Mouse (Mus musculus) kidney, postnatal 0 days (tissue): ENCODE data around the gene Tbx10. TPM values are rescaled to one million over a fixed set of nuclear protein-coding genes. Genes with fewer than 3 reads are reported as not detected.

Experiments
- ATAC-seq: fragments of 200-750 bp; cut with Nextera tagmentation; replicated peaks from 2 replicates; pipeline ENCODE4 v1.8.0; 2017; ENCODE audit warnings: low read depth, moderate number of reproducible peaks, moderate TSS enrichment, moderate library complexity; ENCODE audit not compliant: low FRiP score
- DNase-seq: peaks from one replicate; pipeline ENCODE4 v3.0.0-alpha.2; 2016; ENCODE audit warnings: low spot score
- H3K27ac ChIP-seq: fragments of 300-500 bp; sonication (generic); 2 replicates; pipeline ENCODE4 v1.5.1; 2014; ENCODE audit warnings: mild to moderate bottlenecking
- H3K27me3 ChIP-seq: fragments of 300-500 bp; sonication (generic); 2 replicates; pipeline ENCODE4 v1.6.1; 2014; ENCODE audit warnings: low read length, mixed read lengths; ENCODE audit not compliant: insufficient read depth
- H3K36me3 ChIP-seq: fragments of 300-500 bp; sonication (generic); 2 replicates; pipeline ENCODE4 v1.6.1; 2014; ENCODE audit warnings: low read length, mixed read lengths; ENCODE audit not compliant: insufficient read depth
- H3K4me1 ChIP-seq: fragments of 300-500 bp; sonication (generic); replicated peaks from 2 replicates; pipeline ENCODE4 v1.6.1; 2014; ENCODE audit warnings: antibody characterized with exemption, low read length, mixed read lengths; ENCODE audit not compliant: insufficient read depth
- H3K4me2 ChIP-seq: fragments of 300-500 bp; sonication (generic); 2 replicates; pipeline ENCODE4 v1.6.1; 2014; ENCODE audit warnings: mild to moderate bottlenecking, low read length, moderate library complexity, mixed read lengths
- H3K4me3 ChIP-seq: fragments of 300-500 bp; sonication (generic); replicated peaks from 2 replicates; pipeline ENCODE4 v1.5.1; 2014; ENCODE audit warnings: low read depth, low read length
- H3K9ac ChIP-seq: fragments of 300-500 bp; sonication (generic); 2 replicates; pipeline ENCODE4 v1.6.1; 2014; ENCODE audit warnings: low read depth, low read length
- H3K9me3 ChIP-seq: fragments of 300-500 bp; sonication (generic); replicated peaks from 2 replicates; pipeline ENCODE4 v1.6.1; 2016; ENCODE audit warnings: low read length, inconsistent platforms, mixed read lengths
- CTCF ChIP-seq: IDR thresholded peaks from 2 replicates; pipeline ENCODE4 v1.5.1; 2016; ENCODE audit warnings: antibody characterized with exemption, low read depth, mild to moderate bottlenecking, moderate library complexity
- WGBS: fragments of 180-500 bp; shearing (Covaris S2); extraction: QIAGEN DNeasy Blood & Tissue Kit; methylation state at CpG from one replicate; pipeline ENCODE4 v1.1.7; 2014; 5-methylcytosine and 5-hydroxymethylcytosine counted together
- polyA plus RNA-seq: library from polyadenylated mRNA; unstranded; fragments of >200 nt; fragmentation: Nextera tagmentation; extraction: Ambion mirVana; gene quantifications from 2 replicates; pipeline ENCODE4 v1.2.1, GENCODE M21; 2015

Tbx10 gene
- polyA plus RNA-seq, 1 experiment from 2014 or later: 2.4 TPM

DNA sequence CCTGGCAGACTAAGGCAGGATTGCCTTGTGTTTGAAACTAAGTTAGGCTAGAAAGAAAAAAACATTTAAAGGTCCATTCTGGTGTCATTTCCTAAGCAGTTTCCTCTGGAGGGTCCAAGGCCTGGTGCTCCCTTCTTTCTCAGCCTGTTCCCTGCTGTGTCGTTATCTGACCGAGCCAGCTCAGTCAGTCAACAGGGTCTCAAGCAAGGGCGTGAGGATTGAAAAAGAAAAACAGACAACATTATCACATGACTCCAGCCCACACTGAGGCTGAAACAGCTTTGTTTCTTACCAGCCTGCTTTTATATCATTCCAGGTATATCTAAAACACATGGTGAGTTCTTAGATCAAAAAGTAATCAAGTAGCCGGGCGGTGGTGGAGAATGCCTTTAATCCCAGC lies 23.1 kb downstream of the Tbx10 start:
- ATAC-seq: no peak
- no peaks in the 10 kb centered on the region for H3K36me3 ChIP-seq
- H3K4me2 ChIP-seq: no peak overlapping the region
- no peaks in the 10 kb centered on the region for H3K9me3 ChIP-seq
- WGBS: 67% methylated on average over 5 of the region's 5 CpGs
- H3K27me3 ChIP-seq: no peaks in the 10 kb centered on the region
- no peaks in the 10 kb centered on the region for H3K4me1 ChIP-seq
- no peak for TF ChIP-seq CTCF
- no peak overlapping the region for H3K27ac ChIP-seq
- no peak overlapping the region for H3K4me3 ChIP-seq
- no peak for DNase-seq
- no peak overlapping the region for H3K9ac ChIP-seq

GRCm38 (mm10) chr19:4017921-4018587 lies 25.5 kb downstream of the Tbx10 start:
- ATAC-seq: no peak
- Histone ChIP-seq H3K27me3 (no peaks in the 10 kb centered on the region), H3K4me2 (no peak overlapping the region), H3K9me3 (no peaks in the 10 kb centered on the region), H3K36me3 (no peaks in the 10 kb centered on the region), H3K27ac (no peak overlapping the region), H3K4me1 (no peaks in the 10 kb centered on the region), H3K9ac (no peak overlapping the region), H3K4me3 (no peak overlapping the region)
- WGBS: 68% methylated on average over 10 of the region's 10 CpGs
- TF ChIP-seq CTCF: no peak
- DNase-seq: no peak

- Histone ChIP-seq H3K27me3 (no peaks in the 10 kb centered on the region), H3K27ac (no peak overlapping the region), H3K9me3 (no peaks in the 10 kb centered on the region), H3K9ac (no peak overlapping the region), H3K4me2 (no peak overlapping the region), H3K4me1 (no peaks in the 10 kb centered on the region), H3K4me3 (no peak overlapping the region), H3K36me3 (no peaks in the 10 kb centered on the region)
- WGBS: 30% methylated on average over 18 of the region's 18 CpGs
- peak; percentile 91 for TF ChIP-seq CTCF
- DNase-seq: peak; percentile 95
- ATAC-seq: peak; percentile 81
Measured at GRCm38 (mm10) chr19:4018743-4019583, 26.4 kb downstream of the Tbx10 start.

- Histone ChIP-seq H3K27me3 (no peaks in the 10 kb centered on the region), H3K4me3 (no peak overlapping the region), H3K4me2 (no peak overlapping the region), H3K27ac (no peak overlapping the region), H3K9ac (no peak overlapping the region), H3K4me1 (no peaks in the 10 kb centered on the region), H3K36me3 (no peaks in the 10 kb centered on the region), H3K9me3 (no peaks in the 10 kb centered on the region)
- ATAC-seq (no peak), DNase-seq (no peak)
- WGBS: 61% methylated on average over 7 of the region's 7 CpGs
- no peak for TF ChIP-seq CTCF
Measured at GRCm38 (mm10) chr19:4023185-4023584, 30.6 kb downstream of the Tbx10 start.

GRCm38 (mm10) chr19:4027576-4027975 lies 35.0 kb downstream of the Tbx10 start:
- H3K4me3 ChIP-seq: no peak overlapping the region
- H3K36me3 ChIP-seq: no peaks in the 10 kb centered on the region
- H3K27ac ChIP-seq: no peak overlapping the region
- H3K27me3 ChIP-seq: no peaks in the 10 kb centered on the region
- no peak for DNase-seq
- no peak for ATAC-seq
- H3K9ac ChIP-seq: no peak overlapping the region
- no peak for TF ChIP-seq CTCF
- no peaks in the 10 kb centered on the region for H3K4me1 ChIP-seq
- no peaks in the 10 kb centered on the region for H3K9me3 ChIP-seq
- no peak overlapping the region for H3K4me2 ChIP-seq

GRCm38 (mm10) chr19:4032668-4033067 lies 40.1 kb downstream of the Tbx10 start:
- 63% methylated on average over 7 of the region's 7 CpGs for WGBS
- 0 out of 2 replicates have a peak, but pooled peaks cover 4% of the 10 kb centered on the region for H3K4me1 ChIP-seq
- no peaks in the 10 kb centered on the region for H3K9me3 ChIP-seq
- H3K4me2 ChIP-seq: no peak overlapping the region
- H3K4me3 ChIP-seq: no peak overlapping the region
- ATAC-seq (no peak), DNase-seq (no peak)
- no peak for TF ChIP-seq CTCF
- no peak overlapping the region for H3K9ac ChIP-seq
- H3K27me3 ChIP-seq: no peaks in the 10 kb centered on the region
- H3K36me3 ChIP-seq: no peaks in the 10 kb centered on the region
- no peak overlapping the region for H3K27ac ChIP-seq
